Mouse (Mus musculus) megakaryocyte, embryonic 14.5 days (primary cell): ENCODE measurements around the gene 3110082I17Rik. TPM values are rescaled to one million over a fixed set of nuclear protein-coding genes. Genes with fewer than 3 reads are reported as not detected.

Experiments used
- H3K27me3 ChIP-seq: replicated peaks from 2 replicates; pipeline ENCODE3; 2012; ENCODE audit warnings: inconsistent platforms
- H3K36me3 ChIP-seq: replicated peaks from 2 replicates; pipeline ENCODE3; 2012; ENCODE audit warnings: low read length, inconsistent platforms, mixed read lengths
- H3K4me1 ChIP-seq: 2 replicates; pipeline ENCODE4 v1.6.1; 2012; ENCODE audit warnings: inconsistent platforms
- H3K4me3 ChIP-seq: replicated peaks from 2 replicates; pipeline ENCODE3; 2012; ENCODE audit warnings: moderate library complexity, mild to moderate bottlenecking, inconsistent platforms
- H3K9me3 ChIP-seq: 2 replicates; pipeline ENCODE4 v1.6.1; 2012; ENCODE audit warnings: inconsistent platforms
- FLI1 ChIP-seq: IDR thresholded peaks from 2 replicates; pipeline ENCODE4 v1.6.1; 2012; ENCODE audit warnings: low read length, inconsistent platforms, mixed read lengths
- GATA1 ChIP-seq: IDR thresholded peaks from 3 replicates; pipeline ENCODE4 v1.6.1; 2012; ENCODE audit warnings: mixed read lengths, low read length, inconsistent platforms, borderline replicate concordance
- polyA plus RNA-seq: library from polyadenylated mRNA; stranded (reverse); fragments of >175 nt; gene quantifications from 2 replicates; pipeline ENCODE4 v1.2.3, GENCODE M21; 2012; ENCODE audit warnings: low replicate concordance; ENCODE audit not compliant: insufficient read depth

The 3110082I17Rik gene
- polyA plus RNA-seq: 23.2 and 41.2 TPM in 2 replicates

DNA sequence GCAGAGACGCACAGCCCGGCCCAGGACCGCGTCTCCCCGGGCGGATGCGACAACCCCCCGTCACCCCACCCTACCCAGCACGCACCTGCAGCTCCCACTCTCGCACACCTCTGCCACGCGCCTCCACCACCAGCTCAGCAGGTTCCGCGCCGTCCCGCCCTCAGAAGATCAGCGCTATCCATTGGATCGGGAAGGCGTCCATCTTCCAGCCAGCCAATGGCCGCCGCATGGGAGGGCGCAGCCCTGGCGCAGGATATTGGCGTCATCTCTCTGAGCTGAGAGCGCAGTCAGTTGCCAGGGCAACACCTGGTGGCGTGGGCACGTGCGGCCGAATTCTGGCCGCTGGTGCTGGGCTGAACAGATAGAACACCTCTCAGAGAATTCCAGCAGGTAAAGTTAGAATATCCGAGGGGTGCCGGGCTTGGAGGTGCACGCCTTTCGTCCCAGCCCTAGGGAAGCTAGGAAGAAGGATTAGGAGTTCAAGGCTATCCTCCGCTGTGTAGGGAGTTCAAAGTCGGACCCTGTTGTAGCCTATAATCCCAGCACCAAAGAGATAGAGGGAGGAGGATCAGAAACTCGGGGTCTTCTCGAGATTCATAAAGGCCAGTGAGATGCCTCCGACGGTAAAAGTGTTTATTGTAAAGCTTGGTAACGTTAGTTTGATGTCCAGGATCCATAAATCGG lies at the start of gene 3110082I17Rik:
3110082I17Rik (minus strand) TSS at position 144 of the 684 bp plus-strand sequence.
- H3K27me3 ChIP-seq: no peaks in the 10 kb centered on the region
- TF ChIP-seq GATA1: no peak
- TF ChIP-seq FLI1: 0 out of 2 replicates have a peak, but pooled peaks have one; percentile 19
- H3K4me1 ChIP-seq: peaks cover 67% of the 10 kb centered on the region

DNA sequence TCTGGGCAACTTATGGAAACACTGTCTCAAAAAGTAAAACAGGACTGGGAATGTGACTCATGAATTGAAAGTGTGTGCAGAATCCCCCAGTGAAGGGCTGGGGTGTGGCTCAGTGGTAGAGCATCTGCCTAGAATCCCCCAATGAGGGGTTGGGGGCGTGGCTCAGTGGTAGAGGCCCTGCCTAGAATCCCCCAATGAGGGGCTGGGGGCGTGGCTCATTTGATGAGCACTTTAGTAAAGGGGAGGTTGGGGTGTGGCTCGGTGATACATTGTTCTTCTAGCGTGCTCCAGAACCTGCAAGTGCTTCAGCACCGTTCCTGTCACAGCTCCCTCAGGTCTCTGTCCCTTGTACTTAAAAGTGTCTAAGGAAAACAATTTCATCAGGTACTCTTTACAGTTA lies 45.9 kb upstream of the 3110082I17Rik start:
- no peaks in the 10 kb centered on the region for H3K36me3 ChIP-seq
- no peak overlapping the region for H3K4me3 ChIP-seq
- peaks cover 69% of the 10 kb centered on the region for H3K27me3 ChIP-seq
- peaks cover 9% of the 10 kb centered on the region; the same call in 1 of the 2 replicates for H3K9me3 ChIP-seq
- H3K4me1 ChIP-seq: peaks cover 9% of the 10 kb centered on the region
- TF ChIP-seq FLI1 (no peak), GATA1 (no peak)

More for the DNA sequence above, at the start of gene 3110082I17Rik:
- H3K36me3 ChIP-seq: peaks cover 11% of the 10 kb centered on the region
- no peaks in the 10 kb centered on the region for H3K9me3 ChIP-seq
- H3K4me3 ChIP-seq: peak within 1 kb of the TSS; percentile 98

DNA sequence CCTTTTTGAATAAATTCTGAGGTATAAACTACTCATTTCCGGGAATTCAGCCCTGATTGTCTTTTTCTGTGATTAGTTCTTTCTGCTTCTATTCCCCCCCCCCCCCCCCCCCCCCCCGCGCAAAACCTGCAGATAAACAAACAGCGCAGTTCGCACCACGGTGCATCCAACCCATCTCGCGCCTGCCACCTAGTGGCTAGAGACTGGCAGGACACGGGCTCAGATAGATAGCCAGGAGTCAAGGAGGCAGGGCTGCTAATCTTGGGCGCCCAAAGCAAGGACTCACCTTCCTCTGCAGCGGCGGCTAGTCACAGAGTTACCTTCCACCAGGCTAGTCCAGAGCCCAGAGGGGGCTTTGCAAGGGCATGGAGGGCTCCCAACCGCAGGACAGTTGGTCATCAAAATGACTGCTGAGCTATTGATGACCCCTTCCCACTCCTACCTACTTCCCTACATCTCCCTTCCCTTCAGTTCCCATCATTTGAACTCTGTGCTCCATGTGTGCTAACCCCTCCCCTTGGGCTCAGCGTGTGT lies 44.8 kb upstream of the 3110082I17Rik start:
- Histone ChIP-seq H3K4me3 (no peak overlapping the region), H3K9me3 (peaks cover 9% of the 10 kb centered on the region; the same call in 1 of the 2 replicates), H3K36me3 (no peaks in the 10 kb centered on the region), H3K27me3 (peaks cover 68% of the 10 kb centered on the region), H3K4me1 (peaks cover 6% of the 10 kb centered on the region)
- TF ChIP-seq FLI1 (no peak), GATA1 (no peak)

DNA sequence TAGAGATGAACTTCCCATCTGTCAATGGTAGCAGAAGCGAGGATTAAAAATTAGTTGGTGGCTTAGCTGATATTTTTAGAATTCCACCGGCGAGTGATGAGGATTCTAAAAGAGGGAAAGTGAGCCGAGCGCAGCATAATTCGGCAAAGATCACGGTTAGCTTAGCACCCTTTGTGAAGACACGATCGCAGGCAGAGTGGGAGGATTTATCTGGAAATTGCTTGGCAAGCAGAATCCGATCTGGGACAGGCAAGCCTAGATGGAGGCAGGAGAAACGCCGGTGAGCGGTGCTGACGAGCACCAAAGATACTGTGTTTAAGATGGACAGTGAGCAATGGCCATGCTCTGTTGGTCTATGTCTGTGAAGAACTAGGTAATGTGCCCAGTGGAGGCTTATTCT lies 42.0 kb upstream of the 3110082I17Rik start:
- Histone ChIP-seq H3K9me3 (peaks cover 4% of the 10 kb centered on the region), H3K4me1 (peaks cover 6% of the 10 kb centered on the region), H3K27me3 (peaks cover 73% of the 10 kb centered on the region), H3K4me3 (no peak overlapping the region), H3K36me3 (no peaks in the 10 kb centered on the region)
- TF ChIP-seq GATA1 (no peak), FLI1 (no peak)

DNA sequence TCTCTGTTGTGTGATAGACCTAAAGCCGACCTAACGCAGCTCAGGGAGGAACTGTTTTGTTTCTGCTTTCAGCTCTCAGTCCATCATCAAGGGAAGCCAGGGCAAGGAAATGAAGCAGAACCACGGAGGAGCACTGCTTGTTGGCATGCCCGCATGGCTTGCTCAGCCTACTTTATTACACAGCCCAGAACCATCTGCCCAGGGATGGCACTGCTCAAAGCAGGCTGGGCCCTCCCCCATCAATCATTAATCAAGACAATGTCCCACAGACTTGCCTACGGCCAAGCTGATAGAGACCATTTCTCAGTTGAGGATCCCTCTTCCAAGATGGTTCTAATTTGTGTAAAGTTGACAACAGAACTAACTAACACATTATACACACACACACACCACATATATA lies 38.5 kb upstream of the 3110082I17Rik start:
- Histone ChIP-seq H3K27me3 (peaks cover 73% of the 10 kb centered on the region), H3K4me3 (no peak overlapping the region), H3K4me1 (peaks cover 3% of the 10 kb centered on the region; the same call in 1 of the 2 replicates), H3K9me3 (peaks cover 14% of the 10 kb centered on the region), H3K36me3 (no peaks in the 10 kb centered on the region)
- no peak for TF ChIP-seq GATA1
- TF ChIP-seq FLI1: no peak

DNA sequence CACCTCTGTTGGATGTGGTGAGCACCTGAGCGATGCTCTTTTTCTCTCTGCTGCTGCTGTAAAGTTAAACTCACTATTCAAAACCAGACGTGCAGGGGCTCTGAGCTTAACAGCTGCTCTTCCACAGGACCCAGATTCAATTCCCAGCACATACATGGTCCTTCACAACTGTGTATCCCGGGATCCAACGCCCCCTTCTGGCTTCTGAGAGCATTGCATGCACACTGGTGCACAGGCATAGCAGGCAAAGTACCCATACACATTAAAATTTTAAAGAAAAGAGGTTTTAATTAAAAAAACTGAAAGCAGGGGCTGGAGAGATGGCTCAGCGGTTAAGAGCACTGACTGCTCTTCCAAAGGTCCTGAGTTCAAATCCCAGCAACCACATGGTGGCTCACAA lies 36.6 kb upstream of the 3110082I17Rik start:
- Histone ChIP-seq H3K4me3 (no peak overlapping the region), H3K36me3 (no peaks in the 10 kb centered on the region), H3K27me3 (peaks cover 70% of the 10 kb centered on the region), H3K9me3 (peaks cover 14% of the 10 kb centered on the region), H3K4me1 (peaks cover 3% of the 10 kb centered on the region; the same call in 1 of the 2 replicates)
- TF ChIP-seq FLI1 (no peak), GATA1 (no peak)

DNA sequence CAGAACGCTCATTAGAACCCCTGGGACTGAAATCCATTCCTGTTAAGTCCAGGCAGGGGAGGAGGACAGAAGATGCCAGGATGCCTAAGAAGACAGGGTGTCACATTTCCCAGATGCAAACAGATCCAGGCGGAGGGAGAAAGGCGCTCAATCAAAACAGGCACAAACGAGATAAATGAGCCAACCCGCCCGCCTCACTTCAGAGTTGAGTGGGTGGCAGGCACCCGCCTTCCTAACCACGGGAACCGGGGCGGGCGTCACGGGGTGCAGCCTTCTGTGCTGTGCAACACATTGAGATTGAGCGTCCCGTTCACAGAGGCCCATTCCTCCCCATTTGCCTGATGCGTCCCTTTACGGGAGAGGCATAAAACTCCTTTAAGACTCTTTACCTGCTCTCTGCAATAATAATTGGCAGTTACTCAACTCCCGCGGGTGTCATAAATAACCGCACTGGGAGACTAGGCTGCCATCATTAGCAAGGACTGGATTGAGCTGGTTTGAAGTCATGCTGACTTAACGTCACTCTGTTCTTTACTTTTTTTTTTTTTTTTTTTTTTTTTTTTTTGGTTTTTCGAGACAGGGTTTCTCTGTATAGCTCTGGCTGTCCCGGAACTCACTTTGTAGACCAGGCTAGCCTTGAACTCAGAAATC lies 34.8 kb upstream of the 3110082I17Rik start:
- Histone ChIP-seq H3K9me3 (peaks cover 14% of the 10 kb centered on the region), H3K36me3 (no peaks in the 10 kb centered on the region), H3K4me3 (no peak overlapping the region), H3K4me1 (peaks cover 3% of the 10 kb centered on the region; the same call in 1 of the 2 replicates), H3K27me3 (peaks cover 68% of the 10 kb centered on the region)
- TF ChIP-seq FLI1 (no peak), GATA1 (no peak)

DNA sequence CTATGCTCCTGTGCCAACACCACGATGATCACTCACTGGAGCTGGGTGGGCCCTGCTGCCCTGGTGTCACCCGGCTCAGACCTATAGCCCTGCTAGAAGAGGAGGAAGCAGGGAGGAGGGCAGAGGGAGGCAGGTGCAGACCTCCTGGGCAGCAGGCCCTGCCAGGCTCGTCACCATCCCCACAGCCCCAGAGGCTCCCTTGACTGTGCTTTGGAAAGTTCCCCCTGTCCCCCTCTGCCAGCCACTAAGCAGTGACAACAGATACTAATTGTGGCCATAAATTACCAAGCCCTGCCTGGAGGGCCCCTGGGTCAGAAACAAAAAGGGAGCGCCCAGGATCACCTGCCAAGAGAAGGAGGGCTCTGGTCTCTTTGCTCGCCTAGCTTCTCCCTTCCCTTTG lies 33.4 kb upstream of the 3110082I17Rik start:
- H3K9me3 ChIP-seq: peaks cover 14% of the 10 kb centered on the region
- H3K27me3 ChIP-seq: peaks cover 63% of the 10 kb centered on the region
- no peak overlapping the region for H3K4me3 ChIP-seq
- TF ChIP-seq FLI1: no peak
- TF ChIP-seq GATA1: no peak
- H3K4me1 ChIP-seq: peaks cover 3% of the 10 kb centered on the region; the same call in 1 of the 2 replicates
- no peaks in the 10 kb centered on the region for H3K36me3 ChIP-seq

DNA sequence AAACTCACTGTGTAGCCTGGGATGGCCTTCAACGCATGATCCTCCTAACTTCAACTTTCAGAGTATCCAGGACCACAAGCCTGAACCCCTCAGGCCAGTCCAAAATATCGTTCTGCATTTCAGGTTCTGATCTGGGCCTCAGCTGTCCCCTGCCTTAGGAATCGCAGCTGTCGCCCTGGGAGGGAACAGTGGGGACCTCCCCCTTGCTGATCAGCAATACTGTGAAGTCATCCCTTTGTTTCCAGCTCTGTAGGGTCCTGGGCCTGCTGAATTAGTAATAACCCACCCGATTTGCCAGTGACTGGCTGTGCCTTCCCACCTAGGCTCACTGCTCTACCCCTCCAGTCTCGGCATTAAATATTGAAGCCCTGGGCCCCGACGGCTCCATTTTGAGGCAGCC lies 31.0 kb upstream of the 3110082I17Rik start:
- H3K36me3 ChIP-seq: no peaks in the 10 kb centered on the region
- no peak for TF ChIP-seq GATA1
- no peak for TF ChIP-seq FLI1
- H3K27me3 ChIP-seq: peaks cover 48% of the 10 kb centered on the region
- peaks cover 8% of the 10 kb centered on the region for H3K9me3 ChIP-seq
- H3K4me3 ChIP-seq: no peak overlapping the region
- H3K4me1 ChIP-seq: peaks cover 3% of the 10 kb centered on the region; the same call in 1 of the 2 replicates

DNA sequence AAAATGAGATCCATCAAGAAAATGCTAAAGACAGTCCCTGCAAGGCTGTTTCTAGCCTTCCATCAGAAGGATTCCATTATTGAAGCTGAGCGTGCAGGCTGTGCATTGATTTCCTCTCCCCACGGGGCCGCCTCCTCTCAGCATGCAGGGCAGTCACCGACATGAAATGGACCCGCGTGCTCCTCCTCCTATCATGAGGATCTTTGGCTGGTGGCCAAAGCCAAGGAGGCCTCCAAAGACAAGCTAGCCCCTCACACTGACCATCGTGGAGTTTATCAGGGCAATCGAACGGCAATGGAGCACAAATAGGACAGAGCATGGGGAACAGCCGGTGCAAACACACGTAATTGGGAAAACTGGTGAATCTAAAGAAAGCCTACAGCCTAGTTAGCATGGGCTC lies 29.8 kb upstream of the 3110082I17Rik start:
- TF ChIP-seq GATA1 (no peak), FLI1 (no peak)
- Histone ChIP-seq H3K36me3 (no peaks in the 10 kb centered on the region), H3K9me3 (peaks cover 7% of the 10 kb centered on the region; the same call in 1 of the 2 replicates), H3K4me1 (peaks cover 2% of the 10 kb centered on the region; the same call in 1 of the 2 replicates), H3K27me3 (peaks cover 42% of the 10 kb centered on the region), H3K4me3 (no peak overlapping the region)
